Comparison of ENCODE assay signal across 8 mouse cellular contexts in the genomic region with DNA sequence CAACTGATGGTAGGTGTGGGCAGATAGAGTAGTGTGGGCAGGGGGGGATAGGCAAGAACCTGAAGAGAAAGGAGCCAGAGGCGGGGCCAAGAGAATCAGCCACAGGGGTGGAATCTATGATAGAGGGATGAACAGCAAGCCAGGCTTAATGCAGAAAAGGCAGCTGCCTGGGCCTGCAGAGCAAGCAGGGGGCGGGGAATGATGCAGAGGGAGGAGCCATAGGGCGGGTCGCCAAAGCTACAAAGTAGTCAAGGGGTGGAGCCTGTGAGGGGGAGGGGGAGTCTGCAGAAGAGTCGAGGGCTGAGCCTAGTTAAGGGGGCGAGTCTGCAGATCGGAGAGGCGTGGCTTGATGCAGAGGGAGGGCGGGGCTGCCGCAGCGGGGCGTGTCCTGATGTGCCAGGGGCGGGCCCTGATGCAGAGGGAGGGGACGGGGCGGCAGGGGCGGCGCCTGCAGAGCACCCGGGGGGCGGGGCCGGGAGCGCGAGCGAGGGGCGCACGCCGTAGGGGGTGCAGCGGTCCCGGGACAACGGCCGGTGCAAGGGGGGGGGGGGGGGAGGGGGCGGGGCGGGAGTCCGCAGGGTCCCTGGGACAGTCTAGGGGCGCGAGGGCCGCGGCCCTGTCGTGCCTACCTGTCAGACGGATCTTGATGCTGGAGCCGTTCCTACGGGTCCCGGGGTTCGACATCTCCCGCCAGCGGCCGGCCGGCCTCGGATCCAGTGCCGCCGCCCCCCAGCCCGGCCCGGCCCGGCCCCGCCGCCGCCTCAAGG. TPM values are rescaled to one million over a fixed set of nuclear protein-coding genes. Genes with fewer than 3 reads are reported as not detected.
DNase-seq lines count a peak whose midpoint lies in the region; ATAC-seq and TF ChIP-seq lines count a peak whose summit lies in the region.

No protein-coding gene starts in this region.

- H3K79me2 ChIP-seq in liver, adult 2 months (ENCODE audit: control insufficient read depth, insufficient read depth, low read length): peaks cover 17% of the 10 kb centered on the region; the same call in 1 of the 2 replicates
- H3K79me2 ChIP-seq in myocyte (ENCODE audit: control insufficient read depth, insufficient read depth): peaks cover 43% of the 10 kb centered on the region

- ATAC-seq in kidney, embryonic 14.5 days (ENCODE audit: low FRiP score, low TSS enrichment): peak; percentile 71

- peak overlapping the region; percentile 98 for H3ac ChIP-seq in myocyte (ENCODE audit: control insufficient read depth, insufficient read length)

- H3K9me3 ChIP-seq in heart, embryonic 10.5 days: no peaks in the 10 kb centered on the region
- no peaks in the 10 kb centered on the region for H3K9me3 ChIP-seq in kidney, embryonic 14.5 days (ENCODE audit: control insufficient read depth, low read length)

- no peak for TF ChIP-seq CTCF in embryonic fibroblast, embryonic 13.5 days (IDR thresholded peaks at IDR 0.05; ENCODE audit: borderline replicate concordance, insufficient read depth, low read length)
- TF ChIP-seq CTCF in liver, adult 2 months (IDR thresholded peaks at IDR 0.05; ENCODE audit: low read depth, low read length): no peak

- no peak for TF ChIP-seq POLR2A in embryonic fibroblast, embryonic 13.5 days (IDR thresholded peaks at IDR 0.05; ENCODE audit: low read depth, low read length)
- no peak for TF ChIP-seq POLR2A in liver, adult 2 months (IDR thresholded peaks at IDR 0.05; ENCODE audit: extremely low read depth, insufficient read depth, low read length)
- TF ChIP-seq POLR2A in myocyte (IDR thresholded peaks at IDR 0.05; ENCODE audit: insufficient read length, low read depth): peak; percentile 10

- under 1% methylated on average over 29 of the region's 56 CpGs for WGBS in heart, embryonic 10.5 days
- WGBS in kidney, embryonic 14.5 days: 2% methylated on average over 32 of the region's 56 CpGs
- 2% methylated on average over 42 of the region's 56 CpGs for WGBS in liver, adult 2 months

- peak overlapping the region; percentile 95 for H3K9ac ChIP-seq in kidney, embryonic 14.5 days (ENCODE audit: low read depth, low read length)
- H3K9ac ChIP-seq in liver, adult 2 months (ENCODE audit: low read depth, low read length): peak overlapping the region; percentile 96

- peak overlapping the region; percentile 48 for H3K27ac ChIP-seq in embryonic fibroblast, embryonic 13.5 days (ENCODE audit: insufficient read depth, low read length)
- peak overlapping the region; percentile 97 for H3K27ac ChIP-seq in heart, embryonic 10.5 days
- H3K27ac ChIP-seq in kidney, embryonic 14.5 days (ENCODE audit: low read depth, low read length): peak overlapping the region; percentile 82
- peak overlapping the region; percentile 59 for H3K27ac ChIP-seq in liver, adult 2 months (replicated peaks; ENCODE audit: insufficient read depth, low read depth, low read length)

- peak; percentile 93 for DNase-seq in CD4-positive helper T cell, adult 2 months (ENCODE audit: low read depth, low spot score)
- peak; percentile 91 for DNase-seq in brain, adult 2 months (ENCODE audit: low read depth, low spot score)
- DNase-seq in heart, embryonic 10.5 days (ENCODE audit: low spot score): peak; percentile 97
- peak; percentile 82 for DNase-seq in liver, adult 2 months (ENCODE audit: extremely low read depth, low read depth, low spot score)
- DNase-seq in spleen, postnatal 4 days (ENCODE audit: low spot score in 2 of 2): peak; percentile 87 to 92

- 0 out of 2 replicates have a peak, but pooled peaks cover 5% of the 10 kb centered on the region for H3K36me3 ChIP-seq in heart, embryonic 10.5 days
- no peaks in the 10 kb centered on the region for H3K36me3 ChIP-seq in kidney, embryonic 14.5 days (ENCODE audit: control insufficient read depth, insufficient read depth, low read length)
- H3K36me3 ChIP-seq in liver, adult 2 months (ENCODE audit: control insufficient read depth, insufficient read depth, low read length): no peaks in the 10 kb centered on the region
- H3K36me3 ChIP-seq in myocyte (ENCODE audit: control insufficient read depth, insufficient read depth): no peaks in the 10 kb centered on the region

- H3K4me2 ChIP-seq in kidney, embryonic 14.5 days (replicated peaks; ENCODE audit: low read depth, low read length): peak overlapping the region; percentile 75
- H3K4me2 ChIP-seq in myocyte (ENCODE audit: low read depth): peak overlapping the region; percentile 77

- H3K4me1 ChIP-seq in embryonic fibroblast, embryonic 13.5 days (ENCODE audit: control insufficient read depth, insufficient read depth, low read length): peaks cover 20% of the 10 kb centered on the region
- peaks cover 50% of the 10 kb centered on the region for H3K4me1 ChIP-seq in heart, embryonic 10.5 days
- H3K4me1 ChIP-seq in kidney, embryonic 14.5 days (ENCODE audit: control insufficient read depth, insufficient read depth, low read length): peaks cover 16% of the 10 kb centered on the region
- no peaks in the 10 kb centered on the region; the same call in 1 of the 2 replicates for H3K4me1 ChIP-seq in liver, adult 2 months (ENCODE audit: control insufficient read depth, insufficient read depth, low read length)

- peaks cover 21% of the 10 kb centered on the region for H3K27me3 ChIP-seq in heart, embryonic 10.5 days (ENCODE audit: insufficient read depth, poor library complexity, severe bottlenecking)
- no peaks in the 10 kb centered on the region for H3K27me3 ChIP-seq in kidney, embryonic 14.5 days (ENCODE audit: control insufficient read depth, insufficient read depth, low read length)
- H3K27me3 ChIP-seq in liver, adult 2 months (ENCODE audit: control insufficient read depth, insufficient read depth, low read length): no peaks in the 10 kb centered on the region
- no peaks in the 10 kb centered on the region for H3K27me3 ChIP-seq in myocyte (ENCODE audit: control insufficient read depth, insufficient read depth, insufficient read length)

- H3K4me3 ChIP-seq in embryonic fibroblast, embryonic 13.5 days (ENCODE audit: insufficient read depth, low read length): peak overlapping the region; percentile 28
- peak overlapping the region; percentile 87 for H3K4me3 ChIP-seq in heart, embryonic 10.5 days
- H3K4me3 ChIP-seq in kidney, embryonic 14.5 days (ENCODE audit: low read length): peak overlapping the region; percentile 89
- H3K4me3 ChIP-seq in liver, adult 2 months (ENCODE audit: insufficient read depth, low read depth, low read length): peak overlapping the region; percentile 96
- peak overlapping the region; percentile 30 for H3K4me3 ChIP-seq in myocyte

TF ChIP-seq in myocyte, 11 proteins besides CTCF, POLR2A, EP300 and RAD21:
- TF ChIP-seq REST (IDR thresholded peaks at IDR 0.05; ENCODE audit: insufficient read depth, insufficient read length): no peak
TF ChIP-seq in myocyte: peak in this region for 0.

RNA-seq across cellular contexts. Expression of a gene that starts 0.6 kb away (rescaled TPM):
- polyA plus RNA-seq in embryonic fibroblast, embryonic 13.5 days (2011; ENCODE audit: insufficient read length, low read depth, missing spikeins): 37.1 and 42.5 TPM in 2 replicates
- polyA plus RNA-seq in heart, embryonic 10.5 days (2016; fragmentation: Nextera tagmentation; extraction: Ambion mirVana): 15.5 and 16.1 TPM in 2 replicates
- polyA plus RNA-seq in kidney, embryonic 14.5 days (2014; fragmentation: Nextera tagmentation; extraction: Ambion mirVana): 13.5 and 20.2 TPM in 2 replicates
- 5.2 and 6.0 TPM in 2 replicates for total RNA-seq in liver, adult 2 months (2014; rRNA removed)
- polyA plus RNA-seq in liver, adult 2 months (2012; rRNA removed): 6.7 and 8.6 TPM in 2 replicates
- 32.9 TPM for polyA plus RNA-seq in myocyte (2012; fragmentation: generic; extraction: Trizol)

Comparison
In these comparisons a context has a peak if more than half of its experiments do, and no peak if none do; other contexts are left out.
1. Peak in every context shown above with its lines: DNase-seq, ATAC-seq, H3K4me3 ChIP-seq and H3K27ac ChIP-seq.
2. H3K4me3 ChIP-seq: peak in every context shown above with its lines; median percentile 96 in liver, adult 2 months; 89 in kidney, embryonic 14.5 days; 87 in heart, embryonic 10.5 days; 30 in myocyte; 28 in embryonic fibroblast, embryonic 13.5 days.